Comparison of ENCODE assay signal across 8 mouse cellular contexts in the genomic region with DNA sequence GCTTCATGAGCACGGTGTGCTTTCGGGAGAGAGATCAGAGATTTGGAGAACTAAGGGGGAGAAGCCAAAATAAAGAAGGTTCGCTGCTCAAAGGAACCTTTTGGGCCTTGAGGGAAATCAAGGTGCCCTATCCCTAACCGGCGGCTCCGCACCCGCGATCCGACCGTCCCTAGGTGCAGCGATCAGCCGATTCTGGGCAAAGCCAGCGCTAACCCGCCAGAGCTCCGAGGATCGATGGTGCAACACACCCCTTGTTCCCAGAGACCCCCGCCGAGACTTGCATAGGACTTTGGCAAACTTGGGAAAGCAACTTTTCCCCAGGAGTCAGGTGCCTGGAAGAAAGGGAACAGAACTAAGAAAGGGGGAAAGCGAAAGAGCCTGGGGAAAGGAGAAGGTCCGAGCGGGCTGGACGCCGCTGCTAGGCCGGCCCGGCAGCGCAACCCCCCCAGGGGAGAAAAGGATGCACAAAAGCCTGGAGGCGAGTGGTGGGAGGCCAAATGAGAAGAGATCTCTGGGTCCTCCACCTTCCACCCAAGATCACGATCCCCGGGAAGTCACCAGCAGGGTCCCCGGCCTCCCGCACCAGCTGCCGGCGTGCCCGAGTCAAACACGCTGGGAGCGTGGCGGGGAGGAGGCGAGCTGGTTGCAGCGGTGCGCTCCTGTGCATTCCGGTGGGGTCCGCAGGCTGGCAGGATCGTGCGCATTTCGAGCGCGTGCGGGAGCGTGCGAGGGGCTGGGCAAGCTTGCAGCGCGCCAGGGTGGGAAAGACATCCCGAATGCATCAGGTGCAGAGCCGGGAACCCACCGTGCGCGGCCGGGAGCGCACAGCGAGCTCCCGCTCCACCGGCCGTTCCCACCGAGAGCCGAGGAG. TPM values are rescaled to one million over a fixed set of nuclear protein-coding genes. Genes with fewer than 3 reads are reported as not detected.
DNase-seq lines count a peak whose midpoint lies in the region; ATAC-seq and TF ChIP-seq lines count a peak whose summit lies in the region.

No protein-coding gene starts in this region.

- H3K27me3 ChIP-seq in thymus, adult 2 months (ENCODE audit: control insufficient read depth, insufficient read depth, low read length): peaks cover 17% of the 10 kb centered on the region
- H3K27me3 ChIP-seq in kidney, adult 2 months (replicated peaks; ENCODE audit: control insufficient read depth, insufficient read depth, low read length): no peaks in the 10 kb centered on the region
- peaks cover 48% of the 10 kb centered on the region for H3K27me3 ChIP-seq in lung, embryonic 16.5 days (ENCODE audit: control insufficient read depth, insufficient read depth, low read depth, low read length)

- 2% methylated on average over 65 of the region's 65 CpGs for WGBS in thymus, adult 2 months
- 4% methylated on average over 65 of the region's 65 CpGs for WGBS in kidney, adult 2 months
- WGBS in lung, embryonic 16.5 days: under 1% methylated on average over 65 of the region's 65 CpGs

- DNase-seq in thymus, adult 2 months: no peak
- DNase-seq in thymus, postnatal 0 days (ENCODE audit: low spot score): no peak
- DNase-seq in cerebellum, postnatal 14 days: peak; percentile 41 to 43
- DNase-seq in gastrocnemius, postnatal 14 days: peak; percentile 44
- DNase-seq in kidney, adult 2 months: peak; percentile 31
- DNase-seq in right cerebral cortex, postnatal 10 days (ENCODE audit: low spot score in 2 of 2): peak; percentile 57 to 64

- H3K27ac ChIP-seq in thymus, adult 2 months (ENCODE audit: control insufficient read depth, insufficient read depth, low read length): no peak overlapping the region
- H3K27ac ChIP-seq in kidney, adult 2 months (ENCODE audit: insufficient read depth, low read depth, low read length): no peak overlapping the region
- no peak overlapping the region for H3K27ac ChIP-seq in lung, embryonic 16.5 days (ENCODE audit: low read length)

- H3K4me2 ChIP-seq in lung, embryonic 16.5 days (ENCODE audit: low read depth, low read length): peak overlapping the region; percentile 88

- 0 out of 2 replicates have a peak, but pooled peaks cover 4% of the 10 kb centered on the region for H3K4me1 ChIP-seq in thymus, adult 2 months (replicated peaks; ENCODE audit: control insufficient read depth, insufficient read depth, low read length)
- no peaks in the 10 kb centered on the region; the same call in 1 of the 2 replicates for H3K4me1 ChIP-seq in kidney, adult 2 months (ENCODE audit: control insufficient read depth, insufficient read depth, low read length)
- H3K4me1 ChIP-seq in lung, embryonic 16.5 days (replicated peaks; ENCODE audit: control insufficient read depth, insufficient read depth, low read length): peaks cover 7% of the 10 kb centered on the region

- TF ChIP-seq CTCF in thymus, adult 2 months (IDR thresholded peaks at IDR 0.05; ENCODE audit: borderline replicate concordance, control insufficient read depth, extremely low read depth, insufficient read depth, low read length, poor library complexity): no peak
- TF ChIP-seq CTCF in kidney, adult 2 months (conservative IDR thresholded peaks at IDR 0.05; ENCODE audit: insufficient read depth, insufficient read length, low read depth, low read length): no peak

- peak overlapping the region; percentile 27 for H3K4me3 ChIP-seq in thymus, adult 2 months (ENCODE audit: control insufficient read depth, insufficient read depth, low read length)
- peak overlapping the region; percentile 92 for H3K4me3 ChIP-seq in kidney, adult 2 months (ENCODE audit: insufficient read depth, low read depth, low read length)
- H3K4me3 ChIP-seq in lung, embryonic 16.5 days (ENCODE audit: low read length): peak overlapping the region; percentile 74

- no peaks in the 10 kb centered on the region for H3K36me3 ChIP-seq in thymus, adult 2 months (ENCODE audit: control insufficient read depth, insufficient read depth, low read length)
- no peaks in the 10 kb centered on the region for H3K36me3 ChIP-seq in kidney, adult 2 months (ENCODE audit: control insufficient read depth, insufficient read depth, low read length)
- H3K36me3 ChIP-seq in lung, embryonic 16.5 days (ENCODE audit: control insufficient read depth, insufficient read depth, low read length): peaks cover 18% of the 10 kb centered on the region

- H3K9me3 ChIP-seq in lung, embryonic 16.5 days (ENCODE audit: control insufficient read depth, low read length): no peaks in the 10 kb centered on the region

- intact Hi-C loops in gastrocnemius, postnatal 14 days (cut with DNase I; ENCODE audit: low total_unique reads): loop anchor here (5.0 kb wide), 1 partner anchor 102 kb away; no protein-coding TSS in a partner anchor

- no peak for ATAC-seq in lung, embryonic 16.5 days (ENCODE audit: low read depth)
- ATAC-seq in erythroid progenitor cell, adult 5-6 weeks (replicated peaks; ENCODE audit: low FRiP score, poor library complexity, severe bottlenecking): no peak

- H3K9ac ChIP-seq in lung, embryonic 16.5 days (ENCODE audit: low read length): peak overlapping the region; percentile 86

- TF ChIP-seq POLR2A in thymus, adult 2 months (IDR thresholded peaks at IDR 0.05; ENCODE audit: control insufficient read depth, extremely low read depth, insufficient read depth, low read length, poor library complexity): no peak
- no peak for TF ChIP-seq POLR2A in kidney, adult 2 months (IDR thresholded peaks at IDR 0.05; ENCODE audit: low read depth, low read length)

RNA-seq across cellular contexts. Expression of a gene that starts 1.2 kb away (rescaled TPM):
- 3.7 and 4.1 TPM in 2 replicates for polyA plus RNA-seq in thymus, adult 2 months (2012; rRNA removed)
- 1.4 and 1.6 TPM in 2 replicates for polyA plus RNA-seq in thymus, postnatal 0 days (2015; fragmentation: Nextera tagmentation; extraction: Ambion mirVana)
- total RNA-seq in gastrocnemius, postnatal 14 days (2021): 100 to 1,000 TPM in 1 of 2 experiments, 10 to 100 TPM in 1; 70.1 to 157 TPM
- 3.0 and 3.1 TPM in 2 replicates for polyA plus RNA-seq in kidney, adult 2 months (2012; rRNA removed)
- 13.3 and 18.4 TPM in 2 replicates for polyA plus RNA-seq in lung, embryonic 16.5 days (2015; fragmentation: Nextera tagmentation; extraction: Ambion mirVana)
- under 0.01 TPM in 1 of 2 replicates, not detected in the other for total RNA-seq in erythroid progenitor cell, adult 5-6 weeks (2015; ENCODE audit: low replicate concordance)
- total RNA-seq in erythroid progenitor cell, adult 5-6 weeks (2017; ENCODE audit: low replicate concordance): 0.13 and 0.76 TPM in 2 replicates

Comparison
In these comparisons a context has a peak if more than half of its experiments do, and no peak if none do; other contexts are left out.
1. DNase-seq: peak in cerebellum, postnatal 14 days (2 of 2), gastrocnemius, postnatal 14 days (single experiment), kidney, adult 2 months (single experiment) and right cerebral cortex, postnatal 10 days (2 of 2); none in thymus, adult 2 months (single experiment) and thymus, postnatal 0 days (single experiment).
2. H3K4me3 ChIP-seq: peak in every context shown above with its lines; median percentile 92 in kidney, adult 2 months; 74 in lung, embryonic 16.5 days; 27 in thymus, adult 2 months.